Mouse (Mus musculus) lung, embryonic 16.5 days (tissue): ENCODE measurements around the gene Abcb10. TPM values are rescaled to one million over a fixed set of nuclear protein-coding genes. Genes with fewer than 3 reads are reported as not detected.
A peak's percentile ranks its signal among the peaks of the same experiment; 100 is the strongest.

Source experiments
- ATAC-seq: fragments of 200-750 bp; cut with Nextera tagmentation; 2 replicates; pipeline ENCODE4 v1.8.0; 2017; ENCODE audit warnings: low read depth, mild to moderate bottlenecking, moderate library complexity
- H3K27ac ChIP-seq: fragments of 300-500 bp; sonication (generic); 2 replicates; pipeline ENCODE4 v1.5.1; 2014; ENCODE audit warnings: mild to moderate bottlenecking, control low read depth, low read length
- H3K27me3 ChIP-seq: fragments of 300-500 bp; sonication (generic); 2 replicates; pipeline ENCODE4 v1.6.1; 2014; ENCODE audit warnings: low read depth, low read length, mixed read lengths; ENCODE audit not compliant: control insufficient read depth, insufficient read depth
- H3K36me3 ChIP-seq: fragments of 300-500 bp; sonication (generic); 2 replicates; pipeline ENCODE4 v1.6.1; 2014; ENCODE audit warnings: low read length; ENCODE audit not compliant: control insufficient read depth, insufficient read depth
- H3K4me1 ChIP-seq: fragments of 300-500 bp; sonication (generic); replicated peaks from 2 replicates; pipeline ENCODE4 v1.6.1; 2014; ENCODE audit warnings: low read length, mixed read lengths; ENCODE audit not compliant: control insufficient read depth, insufficient read depth
- H3K4me2 ChIP-seq: fragments of 300-500 bp; sonication (generic); 2 replicates; pipeline ENCODE4 v1.6.1; 2014; ENCODE audit warnings: low read depth, low read length, control low read depth
- H3K4me3 ChIP-seq: fragments of 300-500 bp; sonication (generic); 2 replicates; pipeline ENCODE4 v1.5.1; 2014; ENCODE audit warnings: mild to moderate bottlenecking, low read length, control low read depth
- H3K9ac ChIP-seq: fragments of 300-500 bp; sonication (generic); 2 replicates; pipeline ENCODE4 v1.6.1; 2014; ENCODE audit warnings: low read length, control low read depth
- H3K9me3 ChIP-seq: fragments of 300-500 bp; sonication (generic); 2 replicates; pipeline ENCODE4 v1.6.1; 2016; ENCODE audit warnings: low read length; ENCODE audit not compliant: control insufficient read depth
- WGBS: fragments of 180-500 bp; shearing (Covaris S2); extraction: QIAGEN DNeasy Blood & Tissue Kit; methylation state at CpG from one replicate; pipeline ENCODE4 v1.1.7; 2014; 5-methylcytosine and 5-hydroxymethylcytosine counted together
- polyA plus RNA-seq: library from polyadenylated mRNA; unstranded; fragments of >200 nt; fragmentation: Nextera tagmentation; extraction: Ambion mirVana; gene quantifications from 2 replicates; pipeline ENCODE4 v1.2.1, GENCODE M21; 2015

Abcb10 gene
- polyA plus RNA-seq, 1 experiment from 2014 or later = 14.3 TPM

DNA sequence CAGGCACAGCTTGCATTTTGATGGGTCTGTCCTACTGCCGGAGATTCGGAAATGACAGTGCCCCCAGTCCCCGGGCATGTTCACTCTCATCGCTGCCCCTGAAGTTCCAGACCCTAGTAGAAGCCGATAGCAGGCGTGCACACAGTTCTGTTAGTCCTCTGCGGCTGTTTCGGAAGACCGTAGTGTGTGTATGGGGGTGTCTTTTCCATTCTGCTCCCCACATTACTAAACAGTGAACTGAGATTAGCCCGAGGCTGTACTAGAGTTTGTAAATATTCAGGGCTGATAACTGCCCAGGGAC lies 33.3 kb downstream of the Abcb10 start:
- peak overlapping the region; percentile 100 for H3K4me3 ChIP-seq
- no peaks in the 10 kb centered on the region for H3K9me3 ChIP-seq
- peaks cover 12% of the 10 kb centered on the region for H3K36me3 ChIP-seq
- H3K27me3 ChIP-seq = no peaks in the 10 kb centered on the region
- H3K27ac ChIP-seq = peak overlapping the region; percentile 91
- H3K4me2 ChIP-seq = peak overlapping the region; percentile 99
- H3K4me1 ChIP-seq = peaks cover 9% of the 10 kb centered on the region
- 1% methylated on average over 10 of the region's 10 CpGs for WGBS
- peak overlapping the region; percentile 96 for H3K9ac ChIP-seq
- peak; percentile 14 for ATAC-seq

DNA sequence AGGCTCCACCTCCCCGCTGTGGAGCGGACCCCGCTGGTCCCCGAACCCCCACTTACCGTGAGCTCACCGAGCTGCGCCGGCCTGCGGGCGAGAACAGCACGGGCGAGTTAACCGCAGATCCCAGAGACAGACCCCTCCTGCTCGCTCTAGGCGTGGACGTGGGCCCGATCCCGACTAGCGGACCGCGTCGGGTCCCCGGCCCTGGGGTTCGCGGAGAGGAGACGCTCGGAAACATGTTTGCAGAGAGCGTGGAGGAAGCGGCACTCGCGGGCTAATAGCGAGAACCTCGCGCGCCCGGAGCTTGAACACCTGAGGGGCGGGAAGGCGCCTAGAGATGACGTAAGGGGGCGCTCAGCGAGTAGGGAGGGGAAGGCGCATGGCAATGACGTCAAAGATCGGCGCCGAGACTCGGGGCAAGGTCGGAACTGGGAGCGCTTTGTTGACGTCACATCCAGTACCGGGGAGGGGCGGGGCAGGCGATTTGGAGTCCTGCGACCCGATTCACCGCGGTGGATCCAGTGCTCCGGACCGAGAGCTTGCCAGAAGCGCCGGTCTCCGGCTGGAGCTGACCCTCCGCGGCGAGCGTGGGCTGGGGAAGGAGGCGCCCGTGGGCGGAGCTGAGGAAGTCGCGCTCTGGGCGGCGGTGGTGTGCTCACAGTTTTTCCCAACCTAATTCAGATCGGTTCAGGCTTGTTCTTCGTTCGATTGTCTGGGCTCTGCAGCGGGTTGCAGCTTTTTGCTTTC lies 33.8 kb downstream of the Abcb10 start, which contains the start of gene Nup133:
Nup133 (minus strand) TSS at position 324 of the 744 bp plus-strand sequence.
- Histone ChIP-seq H3K9ac (peak within 1 kb of the TSS; percentile 96), H3K27ac (peak within 1 kb of the TSS; percentile 91), H3K4me3 (peak within 1 kb of the TSS; percentile 100), H3K27me3 (no peaks in the 10 kb centered on the region), H3K4me1 (peaks cover 9% of the 10 kb centered on the region), H3K4me2 (peak within 1 kb of the TSS; percentile 99), H3K36me3 (peaks cover 15% of the 10 kb centered on the region), H3K9me3 (no peaks in the 10 kb centered on the region)
- ATAC-seq = peak; percentile 91
- under 1% methylated on average over 77 of the region's 77 CpGs for WGBS

DNA sequence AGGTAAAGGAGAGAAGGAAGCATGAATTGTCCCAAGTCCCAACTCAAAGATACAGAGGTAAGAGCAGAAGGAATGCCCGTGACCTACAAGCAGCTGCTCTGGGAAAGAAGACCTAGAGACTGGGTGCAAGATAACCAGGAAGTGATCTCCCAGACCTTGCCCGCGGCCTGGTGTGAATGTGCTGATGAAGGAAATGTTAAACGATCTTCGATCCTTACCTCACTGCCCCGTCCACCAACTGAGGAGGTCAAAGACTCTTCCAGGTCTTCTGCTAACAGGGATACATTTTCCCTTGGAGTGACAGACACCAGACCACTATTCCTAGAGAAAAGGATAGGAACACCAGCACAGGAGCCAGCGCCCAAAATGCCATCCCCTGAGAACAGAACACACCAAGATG lies 53.9 kb downstream of the Abcb10 start:
- H3K9ac ChIP-seq = no peak overlapping the region
- no peak overlapping the region for H3K27ac ChIP-seq
- 89% methylated on average over 7 of the region's 7 CpGs for WGBS
- H3K9me3 ChIP-seq = no peaks in the 10 kb centered on the region
- no peaks in the 10 kb centered on the region for H3K27me3 ChIP-seq
- no peaks in the 10 kb centered on the region for H3K4me1 ChIP-seq
- no peak overlapping the region for H3K4me2 ChIP-seq
- no peak for ATAC-seq
- H3K4me3 ChIP-seq = no peak overlapping the region
- H3K36me3 ChIP-seq = peaks cover 32% of the 10 kb centered on the region

- no peak for ATAC-seq
- WGBS = 86% methylated on average over 3 of the region's 3 CpGs
- peaks cover 51% of the 10 kb centered on the region for H3K36me3 ChIP-seq
- H3K4me2 ChIP-seq = no peak overlapping the region
- H3K27ac ChIP-seq = no peak overlapping the region
- no peaks in the 10 kb centered on the region for H3K27me3 ChIP-seq
- no peak overlapping the region for H3K9ac ChIP-seq
- no peaks in the 10 kb centered on the region for H3K9me3 ChIP-seq
- H3K4me3 ChIP-seq = no peak overlapping the region
- H3K4me1 ChIP-seq = no peaks in the 10 kb centered on the region
Measured at GRCm38 (mm10) chr8:123925671-123926070, 57.3 kb downstream of the Abcb10 start.

DNA sequence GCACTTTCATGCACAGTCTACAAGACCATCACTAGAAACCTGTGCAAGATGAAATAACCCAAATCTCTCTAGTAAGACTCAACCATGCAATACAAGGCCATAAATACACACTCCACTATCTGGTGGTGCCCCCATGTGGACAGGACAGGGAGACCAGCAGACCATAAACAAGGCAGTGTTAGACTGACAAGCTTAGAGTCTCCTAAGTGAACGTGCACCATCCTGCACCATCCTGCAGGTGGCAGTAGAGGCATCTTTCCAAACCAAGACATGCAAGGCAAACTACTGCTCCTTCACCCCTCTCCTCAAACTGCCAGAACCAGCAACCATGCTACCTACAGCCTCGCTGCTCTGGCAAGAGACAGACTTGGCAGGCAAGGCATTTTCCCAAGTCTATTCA lies 58.2 kb downstream of the Abcb10 start:
- no peak overlapping the region for H3K4me3 ChIP-seq
- no peaks in the 10 kb centered on the region for H3K27me3 ChIP-seq
- H3K9ac ChIP-seq = no peak overlapping the region
- H3K9me3 ChIP-seq = no peaks in the 10 kb centered on the region
- no peaks in the 10 kb centered on the region for H3K4me1 ChIP-seq
- ATAC-seq = peak; percentile 59; the same call in 1 of the 2 replicates
- H3K4me2 ChIP-seq = no peak overlapping the region
- no peak overlapping the region for H3K27ac ChIP-seq
- peaks cover 51% of the 10 kb centered on the region for H3K36me3 ChIP-seq
- WGBS = 8% methylated on average over 2 of the region's 2 CpGs

- 96% methylated on average over 3 of the region's 3 CpGs for WGBS
- Histone ChIP-seq H3K27me3 (no peaks in the 10 kb centered on the region), H3K9me3 (no peaks in the 10 kb centered on the region), H3K9ac (no peak overlapping the region), H3K36me3 (peaks cover 41% of the 10 kb centered on the region), H3K4me1 (no peaks in the 10 kb centered on the region), H3K27ac (no peak overlapping the region), H3K4me2 (no peak overlapping the region), H3K4me3 (no peak overlapping the region)
- no peak for ATAC-seq
Measured at GRCm38 (mm10) chr8:123914635-123915034, 68.3 kb downstream of the Abcb10 start.

GRCm38 (mm10) chr8:123912265-123912664 lies 70.7 kb downstream of the Abcb10 start:
- no peaks in the 10 kb centered on the region for H3K4me1 ChIP-seq
- no peak for ATAC-seq
- H3K4me3 ChIP-seq = no peak overlapping the region
- 89% methylated on average over 4 of the region's 4 CpGs for WGBS
- no peak overlapping the region for H3K27ac ChIP-seq
- H3K27me3 ChIP-seq = no peaks in the 10 kb centered on the region
- H3K9me3 ChIP-seq = no peaks in the 10 kb centered on the region
- H3K4me2 ChIP-seq = no peak overlapping the region
- no peak overlapping the region for H3K9ac ChIP-seq
- H3K36me3 ChIP-seq = peaks cover 36% of the 10 kb centered on the region

DNA sequence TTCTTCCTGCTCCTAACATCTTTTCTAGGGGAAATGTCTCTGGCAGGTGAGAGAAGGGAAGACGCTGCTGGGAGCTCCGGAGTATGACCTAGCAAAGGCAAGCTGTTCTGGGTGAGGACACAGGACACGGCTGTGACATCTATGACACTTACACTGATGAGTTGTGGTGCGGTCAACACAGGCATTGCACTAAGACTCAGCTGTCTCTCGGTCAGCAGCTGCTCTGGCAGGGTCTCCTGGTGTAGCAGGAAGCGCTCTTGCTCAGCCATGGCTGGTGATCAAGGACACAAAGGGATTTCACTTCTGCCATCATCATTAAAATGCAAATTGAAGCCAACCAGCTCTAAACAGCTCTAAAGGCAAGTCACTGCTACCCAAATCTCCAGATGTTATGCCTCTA lies 75.3 kb downstream of the Abcb10 start:
- WGBS = 89% methylated on average over 6 of the region's 6 CpGs
- no peaks in the 10 kb centered on the region for H3K4me1 ChIP-seq

GRCm38 (mm10) chr8:123902653-123903052 lies 80.3 kb downstream of the Abcb10 start:
- Histone ChIP-seq H3K4me2 (no peak overlapping the region), H3K27me3 (no peaks in the 10 kb centered on the region), H3K4me1 (no peaks in the 10 kb centered on the region), H3K9me3 (no peaks in the 10 kb centered on the region), H3K4me3 (no peak overlapping the region), H3K27ac (no peak overlapping the region), H3K36me3 (peaks cover 35% of the 10 kb centered on the region), H3K9ac (no peak overlapping the region)
- no peak for ATAC-seq
- 66% methylated on average over 7 of the region's 7 CpGs for WGBS

More for the DNA sequence above, 75.3 kb downstream of the Abcb10 start:
- no peaks in the 10 kb centered on the region for H3K27me3 ChIP-seq
- H3K36me3 ChIP-seq = peaks cover 43% of the 10 kb centered on the region
- no peak overlapping the region for H3K27ac ChIP-seq
- H3K4me2 ChIP-seq = no peak overlapping the region
- no peak overlapping the region for H3K4me3 ChIP-seq
- no peak overlapping the region for H3K9ac ChIP-seq
- no peak for ATAC-seq
- H3K9me3 ChIP-seq = no peaks in the 10 kb centered on the region
